Mouse (Mus musculus) T-cell, adult 2 months (primary cell): ENCODE measurements around the gene Ppp2r3d.

Source experiments
- DNase-seq: peaks from one replicate; pipeline ENCODE4 v3.0.0; 2022; ENCODE audit warnings: low spot score

Gene Ppp2r3d

DNA sequence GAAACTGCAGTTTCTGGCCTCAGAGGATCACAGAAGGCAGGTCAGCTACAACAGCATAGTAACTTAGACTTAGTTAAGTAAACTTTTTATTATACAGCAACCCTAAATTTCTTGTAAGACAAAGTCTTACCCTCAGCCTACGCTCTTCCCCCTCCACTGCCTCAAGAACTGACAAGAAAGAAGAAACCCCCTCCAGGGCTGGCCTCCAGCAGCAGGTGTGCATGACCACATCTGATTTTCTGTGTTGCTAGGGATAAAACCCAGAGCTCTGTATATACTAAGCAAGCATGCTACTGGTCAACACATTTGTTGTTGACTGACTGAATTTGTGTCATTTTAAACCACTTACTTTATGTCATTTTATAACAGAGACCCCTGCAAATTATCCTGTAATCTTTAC, 65.1 kb downstream of the Ppp2r3d start:
- no peak for DNase-seq

GRCm38 (mm10) chr9:124408564-124408963, 68.1 kb downstream of the Ppp2r3d start:
- DNase-seq: no peak
